Comparison of ENCODE assay signal across 9 mouse cellular contexts in genomic region chr5:139270806-139271521, GRCm38 (mm10). TPM values are rescaled to one million over a fixed set of nuclear protein-coding genes. Genes with fewer than 3 reads are reported as not detected.
DNase-seq lines count a peak whose midpoint lies in the region; ATAC-seq lines count a peak whose summit lies in the region.
"Had no signal": no experiment of that assay in that cellular context is flagged by ENCODE, and none has a peak within 500 bp of the region (broad histone marks: within the 10 kb centered on the region; RNA-seq: fewer than 3 reads in every experiment).

No protein-coding gene starts in this region.

- H3K4me3 ChIP-seq in hindbrain, embryonic 12.5 days = no peak overlapping the region
- no peak overlapping the region for H3K4me3 ChIP-seq in hindbrain, embryonic 14.5 days (replicated peaks; ENCODE audit: low read length)
- H3K4me3 ChIP-seq in hindbrain, embryonic 16.5 days (ENCODE audit: low read length) = no peak overlapping the region
- H3K4me3 ChIP-seq in stomach, embryonic 16.5 days (replicated peaks; ENCODE audit: low read length) = no peak overlapping the region
- H3K4me3 ChIP-seq: limb, embryonic 13.5 days had no signal

- no peak overlapping the region for H3K4me2 ChIP-seq in hindbrain, embryonic 12.5 days (replicated peaks)
- no peak overlapping the region for H3K4me2 ChIP-seq in hindbrain, embryonic 14.5 days (replicated peaks)
- no peak overlapping the region for H3K4me2 ChIP-seq in hindbrain, embryonic 16.5 days (ENCODE audit: low read length)
- H3K4me2 ChIP-seq in stomach, embryonic 16.5 days (ENCODE audit: low read depth, low read length) = no peak overlapping the region
- H3K4me2 ChIP-seq: limb, embryonic 13.5 days had no signal

- DNase-seq in hindbrain, embryonic 14.5 days (ENCODE audit: low spot score) = no peak
- peak; percentile 50 for DNase-seq in retina, postnatal 1 day
- DNase-seq in retina, embryonic 14.5 days (ENCODE audit: low spot score) = no peak
- DNase-seq in thymus, adult 18-20 months = no peak
- no peak for DNase-seq in thymus, postnatal 4 days

- no peaks in the 10 kb centered on the region for H3K9me3 ChIP-seq in hindbrain, embryonic 12.5 days (replicated peaks)
- H3K9me3 ChIP-seq in hindbrain, embryonic 14.5 days (ENCODE audit: control insufficient read depth, low read length) = no peaks in the 10 kb centered on the region
- no peaks in the 10 kb centered on the region for H3K9me3 ChIP-seq in hindbrain, embryonic 16.5 days (ENCODE audit: control insufficient read depth, low read length)
- H3K9me3 ChIP-seq in stomach, embryonic 16.5 days (replicated peaks; ENCODE audit: control insufficient read depth, low read length) = no peaks in the 10 kb centered on the region
- H3K9me3 ChIP-seq: limb, embryonic 13.5 days had no signal

- ATAC-seq in hindbrain, embryonic 12.5 days (ENCODE audit: low FRiP score) = 0 out of 2 replicates have a peak, but pooled peaks have one; percentile 11
- no peak for ATAC-seq in hindbrain, embryonic 14.5 days (ENCODE audit: low FRiP score)
- ATAC-seq in hindbrain, embryonic 16.5 days = no peak
- ATAC-seq in stomach, embryonic 16.5 days (ENCODE audit: insufficient read depth, low FRiP score) = peak; percentile 41; the same call in 1 of the 2 replicates

- no peaks in the 10 kb centered on the region for H3K27me3 ChIP-seq in hindbrain, embryonic 12.5 days
- no peaks in the 10 kb centered on the region for H3K27me3 ChIP-seq in hindbrain, embryonic 14.5 days (ENCODE audit: control insufficient read depth, insufficient read depth, low read length)
- H3K27me3 ChIP-seq in hindbrain, embryonic 16.5 days (replicated peaks; ENCODE audit: control insufficient read depth, insufficient read depth, low read length) = no peaks in the 10 kb centered on the region
- H3K27me3 ChIP-seq in stomach, embryonic 16.5 days (ENCODE audit: control insufficient read depth, insufficient read depth, low read length) = no peaks in the 10 kb centered on the region
- H3K27me3 ChIP-seq: limb, embryonic 13.5 days had no signal

- WGBS in hindbrain, embryonic 12.5 days = 68% methylated on average over 16 of the region's 16 CpGs
- 59% methylated on average over 16 of the region's 16 CpGs for WGBS in hindbrain, embryonic 14.5 days
- 57% methylated on average over 16 of the region's 16 CpGs for WGBS in hindbrain, embryonic 16.5 days
- WGBS in stomach, embryonic 16.5 days = 53% methylated on average over 16 of the region's 16 CpGs

- peaks cover 19% of the 10 kb centered on the region for H3K4me1 ChIP-seq in hindbrain, embryonic 12.5 days
- no peaks in the 10 kb centered on the region for H3K4me1 ChIP-seq in hindbrain, embryonic 14.5 days (replicated peaks; ENCODE audit: control insufficient read depth, insufficient read depth, low read length)
- no peaks in the 10 kb centered on the region for H3K4me1 ChIP-seq in hindbrain, embryonic 16.5 days (ENCODE audit: control insufficient read depth, insufficient read depth, low read depth, low read length)
- H3K4me1 ChIP-seq in stomach, embryonic 16.5 days (ENCODE audit: control insufficient read depth, insufficient read depth, low read length) = peaks cover 7% of the 10 kb centered on the region; the same call in 1 of the 2 replicates
- H3K4me1 ChIP-seq: limb, embryonic 13.5 days had no signal

- H3K36me3 ChIP-seq in hindbrain, embryonic 12.5 days = peaks cover 38% of the 10 kb centered on the region
- peaks cover 30% of the 10 kb centered on the region for H3K36me3 ChIP-seq in hindbrain, embryonic 14.5 days (replicated peaks; ENCODE audit: control insufficient read depth, insufficient read depth)
- peaks cover 21% of the 10 kb centered on the region for H3K36me3 ChIP-seq in hindbrain, embryonic 16.5 days (ENCODE audit: control insufficient read depth, insufficient read depth, low read length)
- peaks cover 11% of the 10 kb centered on the region for H3K36me3 ChIP-seq in stomach, embryonic 16.5 days (ENCODE audit: control insufficient read depth, insufficient read depth, low read length)

- no peak overlapping the region for H3K9ac ChIP-seq in hindbrain, embryonic 12.5 days
- no peak overlapping the region for H3K9ac ChIP-seq in hindbrain, embryonic 14.5 days
- H3K9ac ChIP-seq in hindbrain, embryonic 16.5 days (ENCODE audit: low read depth, low read length) = no peak overlapping the region
- H3K9ac ChIP-seq in stomach, embryonic 16.5 days (ENCODE audit: low read length) = 0 out of 2 replicates have a peak overlapping the region, but pooled peaks have one; percentile 26
- H3K9ac ChIP-seq: limb, embryonic 13.5 days had no signal

- peak overlapping the region; percentile 12; the same call in 1 of the 2 replicates for H3K27ac ChIP-seq in hindbrain, embryonic 12.5 days
- no peak overlapping the region for H3K27ac ChIP-seq in hindbrain, embryonic 14.5 days
- peak overlapping the region; percentile 51; the same call in 1 of the 2 replicates for H3K27ac ChIP-seq in hindbrain, embryonic 16.5 days (ENCODE audit: low read depth, low read length)
- H3K27ac ChIP-seq in stomach, embryonic 16.5 days (ENCODE audit: low read length) = peak overlapping the region; percentile 43
- H3K27ac ChIP-seq: limb, embryonic 13.5 days had no signal

RNA-seq across cellular contexts. Expression of gene Get4, which starts 18.8 kb away (rescaled TPM):
- 123 and 126 TPM in 2 replicates for polyA plus RNA-seq in hindbrain, embryonic 12.5 days (2016; fragmentation: Nextera tagmentation; extraction: Ambion mirVana)
- 109 and 116 TPM in 2 replicates for polyA plus RNA-seq in hindbrain, embryonic 14.5 days (2014; fragmentation: Nextera tagmentation; extraction: Ambion mirVana)
- polyA plus RNA-seq in hindbrain, embryonic 16.5 days (2015; fragmentation: Nextera tagmentation; extraction: Ambion mirVana) = 124 and 125 TPM in 2 replicates
- polyA plus RNA-seq in stomach, embryonic 16.5 days (2015; fragmentation: Nextera tagmentation; extraction: Ambion mirVana) = 136 and 142 TPM in 2 replicates

RNA-seq across cellular contexts. Expression of gene Adap1, which starts 54.5 kb away (rescaled TPM):
- polyA plus RNA-seq in hindbrain, embryonic 12.5 days (2016; fragmentation: Nextera tagmentation; extraction: Ambion mirVana) = 13.1 and 13.7 TPM in 2 replicates
- polyA plus RNA-seq in hindbrain, embryonic 14.5 days (2014; fragmentation: Nextera tagmentation; extraction: Ambion mirVana) = 78.6 and 89.9 TPM in 2 replicates
- 57.5 and 66.5 TPM in 2 replicates for polyA plus RNA-seq in hindbrain, embryonic 16.5 days (2015; fragmentation: Nextera tagmentation; extraction: Ambion mirVana)
- polyA plus RNA-seq in stomach, embryonic 16.5 days (2015; fragmentation: Nextera tagmentation; extraction: Ambion mirVana) = 2.4 and 2.6 TPM in 2 replicates

Comparison
In these comparisons a context has a peak if more than half of its experiments do, and no peak if none do; other contexts are left out.
1. ATAC-seq: peak in hindbrain, embryonic 12.5 days (single experiment) and stomach, embryonic 16.5 days (single experiment); none in hindbrain, embryonic 14.5 days (single experiment) and hindbrain, embryonic 16.5 days (single experiment).